Mouse (Mus musculus): ENCODE data around the gene Bcar3.

The Bcar3 gene

GRCm38 (mm10) chr3:122458743-122459142 lies 164.8 kb downstream of the Bcar3 start:
- no peak for DNase-seq (ENCODE audit: low spot score)

GRCm38 (mm10) chr3:122460848-122461511 lies 167.0 kb downstream of the Bcar3 start:
- no peak for DNase-seq (ENCODE audit: low spot score)

- no peak for DNase-seq (ENCODE audit: low spot score)
Observed at GRCm38 (mm10) chr3:122461512-122461881, 167.6 kb downstream of the Bcar3 start.

- no peak for DNase-seq (ENCODE audit: low spot score)
Observed at GRCm38 (mm10) chr3:122461932-122462871, 168.3 kb downstream of the Bcar3 start.

- no peak for DNase-seq (ENCODE audit: low spot score)
Observed at GRCm38 (mm10) chr3:122463166-122463565, 169.2 kb downstream of the Bcar3 start.

GRCm38 (mm10) chr3:122466100-122466730 lies 172.3 kb downstream of the Bcar3 start:
- DNase-seq (ENCODE audit: low spot score) = peak; percentile 20

- peak; percentile 39 for DNase-seq (ENCODE audit: low spot score)
Observed at GRCm38 (mm10) chr3:122467977-122468376, 174.0 kb downstream of the Bcar3 start.

GRCm38 (mm10) chr3:122470326-122471016 lies 176.5 kb downstream of the Bcar3 start:
- no peak for DNase-seq (ENCODE audit: low spot score)

- DNase-seq (ENCODE audit: low spot score) = no peak
Observed at GRCm38 (mm10) chr3:122471017-122471721, 177.2 kb downstream of the Bcar3 start.

- no peak for DNase-seq (ENCODE audit: low spot score)
Observed at GRCm38 (mm10) chr3:122472412-122472811, 178.5 kb downstream of the Bcar3 start.

- DNase-seq (ENCODE audit: low spot score) = no peak
Observed at GRCm38 (mm10) chr3:122473523-122474034, 179.6 kb downstream of the Bcar3 start.

GRCm38 (mm10) chr3:122474067-122474466 lies 180.1 kb downstream of the Bcar3 start:
- DNase-seq (ENCODE audit: low spot score) = peak; percentile 20

GRCm38 (mm10) chr3:122474796-122475195 lies 180.9 kb downstream of the Bcar3 start:
- no peak for DNase-seq (ENCODE audit: low spot score)

GRCm38 (mm10) chr3:122475735-122476134 lies 181.8 kb downstream of the Bcar3 start:
- DNase-seq (ENCODE audit: low spot score) = no peak

- DNase-seq (ENCODE audit: low spot score) = no peak
Observed at GRCm38 (mm10) chr3:122476656-122477055, 182.7 kb downstream of the Bcar3 start.

GRCm38 (mm10) chr3:122477541-122477940 lies 183.6 kb downstream of the Bcar3 start:
- DNase-seq (ENCODE audit: low spot score) = no peak

GRCm38 (mm10) chr3:122478735-122479134 lies 184.8 kb downstream of the Bcar3 start:
- no peak for DNase-seq (ENCODE audit: low spot score)

GRCm38 (mm10) chr3:122480065-122480675 lies 186.2 kb downstream of the Bcar3 start:
- no peak for DNase-seq (ENCODE audit: low spot score)

GRCm38 (mm10) chr3:122480986-122481385 lies 187.1 kb downstream of the Bcar3 start:
- DNase-seq (ENCODE audit: low spot score) = no peak

GRCm38 (mm10) chr3:122481891-122482739 lies 188.2 kb downstream of the Bcar3 start:
- no peak for DNase-seq (ENCODE audit: low spot score)

Data from c-Kit-positive CD71-positive TER-119-positive erythroid progenitor cells, embryonic 14.5 days (primary cell).